Mouse (Mus musculus): ENCODE results near the gene Pdlim4. TPM values are rescaled to one million over a fixed set of nuclear protein-coding genes. Genes with fewer than 3 reads are reported as not detected.

The Pdlim4 gene
- 10 to 100 TPM; 10.7 to 11.4 TPM for total RNA-seq (2021)

- peak in 1 of 2 experiments; percentile 82 for DNase-seq (ENCODE audit: extremely low spot score in 1 of 2, low spot score in 2 of 2)
- intact Hi-C loops (cut with DNase I), result no loop called here
Observed at GRCm38 (mm10) chr11:54068520-54069371, at the start of gene Pdlim4. Gene Pdlim4, minus strand, starts transcription at chr11:54069014.

GRCm38 (mm10) chr11:54117096-54117495 lies 48.3 kb upstream of the Pdlim4 start:
- no peak for DNase-seq (ENCODE audit: extremely low spot score in 1 of 2, low spot score in 2 of 2)
- intact Hi-C loops (cut with DNase I), result no loop called here

GRCm38 (mm10) chr11:54116406-54116805 lies 47.6 kb upstream of the Pdlim4 start:
- DNase-seq (ENCODE audit: extremely low spot score in 1 of 2, low spot score in 2 of 2), result no peak
- intact Hi-C loops (cut with DNase I), result no loop called here

- no peak for DNase-seq (ENCODE audit: extremely low spot score in 1 of 2, low spot score in 2 of 2)
- intact Hi-C loops (cut with DNase I), result no loop called here
Observed at GRCm38 (mm10) chr11:54115911-54116310, 47.1 kb upstream of the Pdlim4 start.

GRCm38 (mm10) chr11:54115301-54115700 lies 46.5 kb upstream of the Pdlim4 start:
- intact Hi-C loops (cut with DNase I), result no loop called here
- no peak for DNase-seq (ENCODE audit: extremely low spot score in 1 of 2, low spot score in 2 of 2)

GRCm38 (mm10) chr11:54114746-54115145 lies 45.9 kb upstream of the Pdlim4 start:
- intact Hi-C loops (cut with DNase I), result no loop called here
- no peak for DNase-seq (ENCODE audit: extremely low spot score in 1 of 2, low spot score in 2 of 2)

- DNase-seq (ENCODE audit: extremely low spot score in 1 of 2, low spot score in 2 of 2), result peak in 1 of 2 experiments; percentile 20
- intact Hi-C loops (cut with DNase I), result no loop called here
Observed at GRCm38 (mm10) chr11:54113352-54113751, 44.5 kb upstream of the Pdlim4 start.

- intact Hi-C loops (cut with DNase I), result no loop called here
- DNase-seq (ENCODE audit: extremely low spot score in 1 of 2, low spot score in 2 of 2), result peak; percentile 87 to 94
Observed at GRCm38 (mm10) chr11:54112920-54113319, 44.1 kb upstream of the Pdlim4 start.

GRCm38 (mm10) chr11:54111976-54112741 lies 43.3 kb upstream of the Pdlim4 start:
- DNase-seq (ENCODE audit: extremely low spot score in 1 of 2, low spot score in 2 of 2), result peak in 1 of 2 experiments; percentile 61
- intact Hi-C loops (cut with DNase I), result no loop called here

GRCm38 (mm10) chr11:54111291-54111690 lies 42.5 kb upstream of the Pdlim4 start:
- peak in 1 of 2 experiments; percentile 16 for DNase-seq (ENCODE audit: extremely low spot score in 1 of 2, low spot score in 2 of 2)
- intact Hi-C loops (cut with DNase I), result no loop called here

GRCm38 (mm10) chr11:54108894-54109293 lies 40.1 kb upstream of the Pdlim4 start:
- intact Hi-C loops (cut with DNase I), result no loop called here
- DNase-seq (ENCODE audit: extremely low spot score in 1 of 2, low spot score in 2 of 2), result peak in 1 of 2 experiments; percentile 37

GRCm38 (mm10) chr11:54108131-54108530 lies 39.3 kb upstream of the Pdlim4 start:
- intact Hi-C loops (cut with DNase I), result no loop called here
- DNase-seq (ENCODE audit: extremely low spot score in 1 of 2, low spot score in 2 of 2), result no peak

- peak in 1 of 2 experiments; percentile 26 for DNase-seq (ENCODE audit: extremely low spot score in 1 of 2, low spot score in 2 of 2)
- intact Hi-C loops (cut with DNase I), result no loop called here
Observed at GRCm38 (mm10) chr11:54107239-54107638, 38.4 kb upstream of the Pdlim4 start.

- intact Hi-C loops (cut with DNase I), result no loop called here
- DNase-seq (ENCODE audit: extremely low spot score in 1 of 2, low spot score in 2 of 2), result no peak
Observed at GRCm38 (mm10) chr11:54106676-54107075, 37.9 kb upstream of the Pdlim4 start.

- DNase-seq (ENCODE audit: extremely low spot score in 1 of 2, low spot score in 2 of 2), result no peak
- intact Hi-C loops (cut with DNase I), result no loop called here
Observed at GRCm38 (mm10) chr11:54105011-54105410, 36.2 kb upstream of the Pdlim4 start.

- intact Hi-C loops (cut with DNase I), result no loop called here
- DNase-seq (ENCODE audit: extremely low spot score in 1 of 2, low spot score in 2 of 2), result no peak
Observed at GRCm38 (mm10) chr11:54102706-54103449, 34.1 kb upstream of the Pdlim4 start.

GRCm38 (mm10) chr11:54101701-54102100 lies 32.9 kb upstream of the Pdlim4 start:
- intact Hi-C loops (cut with DNase I), result no loop called here
- DNase-seq (ENCODE audit: extremely low spot score in 1 of 2, low spot score in 2 of 2), result no peak

- peak; percentile 44 to 84 for DNase-seq (ENCODE audit: extremely low spot score in 1 of 2, low spot score in 2 of 2)
- intact Hi-C loops (cut with DNase I), result no loop called here
Observed at GRCm38 (mm10) chr11:54100692-54101591, 32.1 kb upstream of the Pdlim4 start.

Data from left cerebral cortex, postnatal 10 days (tissue).